Mouse (Mus musculus): ENCODE measurements around the gene Slc25a25.

DNA sequence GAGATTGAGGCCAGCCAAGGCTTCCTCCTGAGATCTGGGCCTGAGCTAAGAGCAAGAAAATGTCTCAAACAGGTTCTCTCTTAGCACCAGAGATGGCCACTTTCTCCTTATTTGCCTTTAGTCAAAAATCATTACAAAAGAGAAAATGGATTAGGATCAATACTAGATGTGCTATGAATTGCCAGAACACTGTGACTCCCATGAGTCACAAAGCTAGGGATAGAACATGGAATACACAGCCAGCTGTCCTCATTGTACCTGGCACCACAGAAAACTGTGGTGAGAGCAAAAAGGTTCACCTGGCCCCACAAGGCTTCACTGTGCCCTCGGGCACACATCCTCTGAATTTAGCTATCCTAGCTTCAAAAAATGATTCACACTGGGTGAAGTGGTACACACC lies 2.8 kb downstream of the Slc25a25 start:
- TF ChIP-seq POLR2A (IDR thresholded peaks at IDR 0.05; ENCODE audit: borderline replicate concordance, low read depth, low read length) (no peak), CTCF (IDR thresholded peaks at IDR 0.05; ENCODE audit: low read depth, low read length) (no peak)

Data from bone marrow macrophage, adult 2 months (primary cell).